Mouse (Mus musculus) hindbrain, embryonic 13.5 days (tissue): ENCODE data around the gene Gm11568. TPM values are rescaled to one million over a fixed set of nuclear protein-coding genes. Genes with fewer than 3 reads are reported as not detected.
"Not testable (repeated sequence)": the region's sequence is repeated elsewhere in the genome, so short reads cannot be mapped to it uniquely, and the experiment has no call there.

Experiments used
- ATAC-seq: fragments of 200-750 bp; cut with Nextera tagmentation; 2 replicates; pipeline ENCODE4 v1.8.0; 2017; ENCODE audit warnings: moderate TSS enrichment; ENCODE audit not compliant: low FRiP score
- H3K27ac ChIP-seq: fragments of 300-500 bp; sonication (generic); 2 replicates; pipeline ENCODE4 v1.5.1; 2015; ENCODE audit warnings: inconsistent platforms, mild to moderate bottlenecking, moderate library complexity
- H3K27me3 ChIP-seq: fragments of 300-500 bp; sonication (generic); 2 replicates; pipeline ENCODE4 v1.6.1; 2015; ENCODE audit warnings: mild to moderate bottlenecking, inconsistent platforms
- H3K36me3 ChIP-seq: fragments of 300-500 bp; sonication (generic); 2 replicates; pipeline ENCODE4 v1.6.1; 2015; ENCODE audit warnings: mild to moderate bottlenecking, inconsistent platforms
- H3K4me1 ChIP-seq: fragments of 300-500 bp; sonication (generic); replicated peaks from 2 replicates; pipeline ENCODE4 v1.6.1; 2015; ENCODE audit warnings: inconsistent platforms
- H3K4me2 ChIP-seq: fragments of 300-500 bp; sonication (generic); 2 replicates; pipeline ENCODE4 v1.6.1; 2015; ENCODE audit warnings: inconsistent platforms, mild to moderate bottlenecking, moderate library complexity
- H3K4me3 ChIP-seq: fragments of 300-500 bp; sonication (generic); 2 replicates; pipeline ENCODE4 v1.5.1; 2015; ENCODE audit warnings: mild to moderate bottlenecking, inconsistent platforms
- H3K9ac ChIP-seq: fragments of 300-500 bp; sonication (generic); 2 replicates; pipeline ENCODE4 v1.6.1; 2015; ENCODE audit warnings: mild to moderate bottlenecking, inconsistent platforms
- H3K9me3 ChIP-seq: fragments of 300-500 bp; sonication (generic); 2 replicates; pipeline ENCODE4 v1.6.1; 2016; ENCODE audit warnings: inconsistent platforms
- WGBS: fragments of 180-500 bp; shearing (Covaris S2); methylation state at CpG from one replicate; pipeline ENCODE4 v1.1.7; 2015; 5-methylcytosine and 5-hydroxymethylcytosine counted together
- polyA plus RNA-seq: library from polyadenylated mRNA; unstranded; fragments of >200 nt; fragmentation: Nextera tagmentation; extraction: Ambion mirVana; gene quantifications from 2 replicates; pipeline ENCODE4 v1.2.1, GENCODE M21; 2015

The Gm11568 gene
- not detected in 2 replicates for polyA plus RNA-seq

DNA sequence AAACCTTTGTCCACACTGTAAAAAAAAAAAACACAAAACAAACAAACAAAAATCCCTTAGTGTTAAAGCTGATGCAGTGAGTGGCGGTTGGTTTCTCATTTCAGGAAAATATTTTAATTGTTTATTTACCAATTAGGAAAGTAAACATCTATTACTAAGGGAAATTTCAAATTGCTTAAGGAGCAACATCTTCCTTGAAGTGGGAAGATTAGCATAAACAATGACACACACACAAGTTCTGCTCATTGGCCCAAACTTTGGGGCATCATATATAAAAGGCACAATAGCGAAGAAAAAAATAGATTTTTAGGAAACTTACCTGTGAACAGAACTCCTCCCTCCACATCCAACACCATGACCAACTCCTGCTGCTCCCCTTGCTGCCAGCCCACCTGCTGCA, at the start of gene Gm11568:
Gene Gm11568 (plus strand): TSS at position 301 of the 400 bp plus-strand sequence.
- no peak within 1 kb of the TSS for H3K9ac ChIP-seq
- H3K4me2 ChIP-seq, result no peak within 1 kb of the TSS
- no peak within 1 kb of the TSS for H3K27ac ChIP-seq
- no peak within 1 kb of the TSS for H3K4me3 ChIP-seq
- H3K27me3 ChIP-seq, result no peaks in the 10 kb centered on the region
- no peaks in the 10 kb centered on the region for H3K36me3 ChIP-seq
- WGBS, result 88% methylated on average over 2 of the region's 2 CpGs
- no peaks in the 10 kb centered on the region for H3K9me3 ChIP-seq
- ATAC-seq, result no peak
- no peaks in the 10 kb centered on the region for H3K4me1 ChIP-seq

GRCm38 (mm10) chr11:99809792-99810191, 47.9 kb upstream of the Gm11568 start, which contains the start of gene Krtap4-13:
Gene Krtap4-13, minus strand, starts transcription at chr11:99809892.
- H3K27me3 ChIP-seq, H3K9ac ChIP-seq, H3K4me2 ChIP-seq, H3K27ac ChIP-seq, H3K4me3 ChIP-seq, H3K4me1 ChIP-seq, H3K36me3 ChIP-seq, ATAC-seq, H3K9me3 ChIP-seq: not testable (repeated sequence)

GRCm38 (mm10) chr11:99815566-99815965, 42.2 kb upstream of the Gm11568 start, which contains the start of gene Gm11564:
Gene Gm11564, minus strand, starts transcription at chr11:99815666.
- not testable (repeated sequence) for H3K27me3 ChIP-seq, H3K4me1 ChIP-seq, H3K9ac ChIP-seq, H3K36me3 ChIP-seq, H3K4me2 ChIP-seq, ATAC-seq, H3K9me3 ChIP-seq, H3K4me3 ChIP-seq, H3K27ac ChIP-seq
- WGBS, result 90% methylated on average over 2 of the region's 2 CpGs

GRCm38 (mm10) chr11:99837966-99838365, 19.8 kb upstream of the Gm11568 start, which contains the start of gene 2300003K06Rik:
Gene 2300003K06Rik, minus strand, starts transcription at chr11:99838066.
- H3K4me1 ChIP-seq, result no peaks in the 10 kb centered on the region
- H3K4me3 ChIP-seq, result no peak within 1 kb of the TSS
- no peaks in the 10 kb centered on the region for H3K36me3 ChIP-seq
- no peaks in the 10 kb centered on the region for H3K9me3 ChIP-seq
- WGBS, result 79% methylated on average over 1 of the region's 1 CpGs
- H3K27me3 ChIP-seq, result no peaks in the 10 kb centered on the region
- H3K4me2 ChIP-seq, result no peak within 1 kb of the TSS
- no peak within 1 kb of the TSS for H3K27ac ChIP-seq
- no peak for ATAC-seq
- H3K9ac ChIP-seq, result no peak within 1 kb of the TSS

DNA sequence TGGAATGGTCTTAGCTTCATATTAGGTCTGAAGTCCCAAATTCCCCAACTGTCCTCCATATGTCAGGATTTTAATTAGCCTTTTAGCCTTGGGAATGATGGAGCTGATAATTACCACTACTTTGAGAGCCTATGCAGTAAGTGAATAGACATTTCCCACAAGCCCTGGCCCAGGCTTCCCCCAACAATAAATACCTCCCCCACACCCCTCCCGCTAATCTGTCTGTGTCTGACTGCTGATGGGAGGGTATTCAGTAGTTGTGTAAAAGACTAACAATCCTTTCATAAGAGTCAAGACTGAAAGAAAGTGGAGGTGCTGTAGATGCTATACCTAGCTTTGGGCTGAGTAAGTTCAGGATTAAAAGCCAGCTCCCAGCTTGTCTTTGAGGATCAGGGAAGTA, 15.5 kb upstream of the Gm11568 start:
- no peaks in the 10 kb centered on the region for H3K27me3 ChIP-seq
- H3K4me2 ChIP-seq, result no peak overlapping the region
- no peak for ATAC-seq
- H3K27ac ChIP-seq, result no peak overlapping the region
- no peaks in the 10 kb centered on the region for H3K4me1 ChIP-seq
- H3K9ac ChIP-seq, result no peak overlapping the region
- no peak overlapping the region for H3K4me3 ChIP-seq
- WGBS, result 87% methylated on average over 1 of the region's 1 CpGs
- no peaks in the 10 kb centered on the region for H3K36me3 ChIP-seq
- H3K9me3 ChIP-seq, result no peaks in the 10 kb centered on the region

- Histone ChIP-seq H3K4me1 (no peaks in the 10 kb centered on the region), H3K9me3 (no peaks in the 10 kb centered on the region), H3K27ac (no peak overlapping the region), H3K27me3 (no peaks in the 10 kb centered on the region), H3K9ac (no peak overlapping the region), H3K4me2 (no peak overlapping the region), H3K36me3 (no peaks in the 10 kb centered on the region), H3K4me3 (no peak overlapping the region)
- WGBS, result 93% methylated on average over 2 of the region's 2 CpGs
- no peak for ATAC-seq
Observed at GRCm38 (mm10) chr11:99846746-99847145, 11.0 kb upstream of the Gm11568 start.

- Histone ChIP-seq H3K9ac (no peak within 1 kb of the TSS), H3K4me3 (no peak within 1 kb of the TSS), H3K27me3 (no peaks in the 10 kb centered on the region), H3K27ac (no peak within 1 kb of the TSS), H3K4me1 (no peaks in the 10 kb centered on the region), H3K4me2 (no peak within 1 kb of the TSS), H3K9me3 (no peaks in the 10 kb centered on the region), H3K36me3 (no peaks in the 10 kb centered on the region)
- no peak for ATAC-seq
Observed at GRCm38 (mm10) chr11:99851508-99851907, 6.2 kb upstream of the Gm11568 start, which contains the start of gene Krtap4-16. Gene Krtap4-16, minus strand, starts transcription at chr11:99851608.

GRCm38 (mm10) chr11:99854121-99854520, 3.6 kb upstream of the Gm11568 start:
- H3K36me3 ChIP-seq, result no peaks in the 10 kb centered on the region
- WGBS, result 66% methylated on average over 3 of the region's 3 CpGs
- no peaks in the 10 kb centered on the region for H3K9me3 ChIP-seq
- no peaks in the 10 kb centered on the region for H3K27me3 ChIP-seq
- no peak overlapping the region for H3K4me3 ChIP-seq
- H3K4me2 ChIP-seq, result no peak overlapping the region
- no peak overlapping the region for H3K9ac ChIP-seq
- no peaks in the 10 kb centered on the region for H3K4me1 ChIP-seq
- ATAC-seq, result no peak
- no peak overlapping the region for H3K27ac ChIP-seq

- no peaks in the 10 kb centered on the region for H3K9me3 ChIP-seq
- no peak overlapping the region for H3K9ac ChIP-seq
- no peak overlapping the region for H3K4me2 ChIP-seq
- no peak overlapping the region for H3K27ac ChIP-seq
- H3K4me1 ChIP-seq, result no peaks in the 10 kb centered on the region
- WGBS, result 88% methylated on average over 2 of the region's 2 CpGs
- no peak overlapping the region for H3K4me3 ChIP-seq
- no peaks in the 10 kb centered on the region for H3K36me3 ChIP-seq
- no peak for ATAC-seq
- no peaks in the 10 kb centered on the region for H3K27me3 ChIP-seq
Observed at GRCm38 (mm10) chr11:99858761-99859160, 1.0 kb downstream of the Gm11568 start.

DNA sequence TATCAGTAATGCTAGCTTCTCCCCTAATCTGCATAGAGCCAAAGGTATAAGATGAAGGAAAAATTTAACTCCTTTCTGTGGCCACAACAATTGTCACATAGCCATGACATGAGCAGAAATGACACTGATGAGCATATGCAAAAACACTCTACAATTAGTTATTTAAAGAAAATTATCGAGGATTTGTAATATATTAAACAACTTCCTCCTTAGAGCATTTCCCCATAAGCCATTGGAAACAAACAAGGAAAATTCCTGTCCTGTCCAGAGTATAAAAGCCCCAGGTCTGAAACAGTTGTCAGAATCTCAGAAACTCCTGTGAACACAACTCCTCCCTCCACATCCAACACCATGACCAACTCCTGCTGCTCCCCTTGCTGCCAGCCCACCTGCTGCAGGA, 6.5 kb downstream of the Gm11568 start, which contains the start of gene Gm11559:
Gene Gm11559 (plus strand): TSS at position 301 of the 400 bp plus-strand sequence.
- H3K4me3 ChIP-seq, ATAC-seq, H3K27ac ChIP-seq: not testable (repeated sequence)

GRCm38 (mm10) chr11:99873089-99873488, 15.4 kb downstream of the Gm11568 start, which contains the start of gene Krtap9-1:
Gene Krtap9-1, plus strand, starts transcription at chr11:99873389.
- H3K9ac ChIP-seq, H3K4me2 ChIP-seq, H3K9me3 ChIP-seq, H3K27me3 ChIP-seq, H3K4me3 ChIP-seq, H3K36me3 ChIP-seq, ATAC-seq, H3K4me1 ChIP-seq, H3K27ac ChIP-seq: not testable (repeated sequence)
- WGBS, result 82% methylated on average over 1 of the region's 1 CpGs

More for the DNA sequence above, 6.5 kb downstream of the Gm11568 start, which contains the start of gene Gm11559:
- 82% methylated on average over 1 of the region's 1 CpGs for WGBS
- not testable (repeated sequence) for H3K9ac ChIP-seq, H3K4me2 ChIP-seq, H3K36me3 ChIP-seq, H3K4me1 ChIP-seq, H3K9me3 ChIP-seq, H3K27me3 ChIP-seq

DNA sequence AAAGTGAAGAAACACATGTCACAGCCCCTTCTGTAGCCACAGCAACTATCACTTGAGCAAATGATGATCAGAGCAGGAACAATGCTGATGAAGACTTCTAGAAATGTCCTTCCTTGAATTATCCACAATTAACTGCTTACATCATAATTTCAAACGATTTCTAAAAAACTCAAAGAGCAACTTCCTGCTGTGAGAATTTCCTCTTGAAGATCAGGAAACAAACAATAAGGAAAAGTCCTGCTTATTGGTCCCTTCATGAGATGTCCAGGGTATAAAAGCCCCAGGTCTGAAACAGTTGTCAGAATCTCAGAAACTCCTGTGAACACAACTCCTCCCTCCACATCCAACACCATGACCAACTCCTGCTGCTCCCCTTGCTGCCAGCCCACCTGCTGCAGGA, 21.2 kb downstream of the Gm11568 start, which contains the start of gene Gm11567:
Gene Gm11567 (plus strand): TSS at position 301 of the 400 bp plus-strand sequence.
- WGBS, result 74% methylated on average over 1 of the region's 1 CpGs
- H3K27me3 ChIP-seq, H3K4me1 ChIP-seq, H3K4me2 ChIP-seq, H3K9ac ChIP-seq, H3K9me3 ChIP-seq, H3K4me3 ChIP-seq, H3K36me3 ChIP-seq, H3K27ac ChIP-seq, ATAC-seq: not testable (repeated sequence)

DNA sequence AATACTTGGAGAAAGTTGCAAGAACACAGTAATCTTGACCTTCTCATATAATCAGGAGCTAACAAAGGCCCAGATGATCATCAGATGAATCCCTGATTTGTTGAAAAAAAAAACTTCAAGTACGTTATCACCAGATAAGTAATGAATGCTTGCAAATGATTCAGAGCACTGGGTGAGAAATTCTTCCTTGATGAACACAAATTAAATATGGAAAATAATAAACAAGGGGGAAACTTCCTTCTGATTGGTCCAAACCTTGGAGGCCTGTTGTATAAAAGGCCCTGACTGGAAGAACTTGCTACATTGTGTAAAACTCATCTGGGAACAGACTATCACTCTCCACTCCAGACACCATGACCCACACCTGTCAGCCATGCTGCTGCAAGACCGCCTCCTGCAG, 49.9 kb downstream of the Gm11568 start, which contains the start of gene Krtap31-1:
Gene Krtap31-1 (plus strand): TSS at position 301 of the 400 bp plus-strand sequence.
- H3K4me3 ChIP-seq, result no peak within 1 kb of the TSS
- no peak within 1 kb of the TSS for H3K27ac ChIP-seq
- H3K36me3 ChIP-seq, result no peaks in the 10 kb centered on the region
- WGBS, result 90% methylated on average over 2 of the region's 2 CpGs
- no peaks in the 10 kb centered on the region for H3K27me3 ChIP-seq
- ATAC-seq, result no peak
- H3K4me2 ChIP-seq, result no peak within 1 kb of the TSS
- no peaks in the 10 kb centered on the region for H3K4me1 ChIP-seq
- no peaks in the 10 kb centered on the region for H3K9me3 ChIP-seq
- no peak within 1 kb of the TSS for H3K9ac ChIP-seq
